11 mouse cellular contexts compared by ENCODE assay signal in genomic region chr19:55924800-55925199, GRCm38 (mm10).
"Had no signal": no experiment of that assay in that cellular context is flagged by ENCODE, and none has a peak within 500 bp of the region (broad histone marks: within the 10 kb centered on the region; RNA-seq: fewer than 3 reads in every experiment).

No protein-coding gene starts in this region.

- H3K9me3 ChIP-seq: kidney, embryonic 15.5 days; limb, embryonic 15.5 days; neural tube, embryonic 13.5 days; stomach, embryonic 15.5 days had no signal

- H3K4me3 ChIP-seq: kidney, embryonic 15.5 days; left cerebral cortex, adult 2 months; limb, embryonic 15.5 days; neural tube, embryonic 13.5 days; stomach, embryonic 15.5 days had no signal

- ATAC-seq: intestine, embryonic 16.5 days had no signal

- H3K4me1 ChIP-seq: stomach, embryonic 15.5 days had no signal

- H3K9ac ChIP-seq: kidney, embryonic 15.5 days; limb, embryonic 15.5 days; lung, embryonic 14.5 days; neural tube, embryonic 13.5 days; stomach, embryonic 15.5 days had no signal

- H3K4me2 ChIP-seq: kidney, embryonic 15.5 days; limb, embryonic 15.5 days; lung, embryonic 14.5 days; midbrain, embryonic 11.5 days; neural tube, embryonic 13.5 days; stomach, embryonic 15.5 days had no signal

- H3K27me3 ChIP-seq: kidney, embryonic 15.5 days; limb, embryonic 15.5 days; neural tube, embryonic 13.5 days; stomach, embryonic 15.5 days had no signal

- H3K27ac ChIP-seq: left cerebral cortex, adult 2 months; limb, embryonic 15.5 days; neural tube, embryonic 13.5 days; stomach, embryonic 15.5 days had no signal

- DNase-seq: kidney, adult 2 months; lung, postnatal 4 days; thymus, postnatal 36 days had no signal
